Mouse (Mus musculus) mesoderm, embryonic 11.5 days (tissue): ENCODE data around the gene Pex26.

Source experiments
- DNase-seq: peaks from one replicate; pipeline ENCODE4 v3.0.0-alpha.2; 2012; ENCODE audit warnings: low read depth, low spot score

Gene Pex26

DNA sequence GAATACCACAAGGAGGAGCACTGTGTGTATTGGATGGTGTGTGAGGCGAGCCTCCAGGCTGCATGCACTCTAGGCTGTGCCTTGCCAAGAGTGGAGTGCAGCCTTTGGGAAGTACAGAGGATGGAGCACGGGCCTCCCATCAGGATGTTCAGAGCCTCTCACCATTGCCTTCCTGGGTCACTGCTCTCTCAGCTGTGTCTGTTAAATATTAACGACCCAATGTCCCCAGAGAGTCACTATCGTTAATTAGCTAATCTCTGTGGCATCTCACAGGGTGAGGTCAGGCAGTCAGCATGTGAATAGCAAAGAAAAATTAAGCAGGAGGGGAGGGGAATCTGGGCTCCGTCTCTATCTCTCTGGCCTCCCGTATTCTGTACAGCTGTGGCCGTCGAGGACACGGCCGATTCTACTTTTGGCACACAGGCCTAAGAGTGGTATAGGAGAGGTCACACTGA, 17.3 kb upstream of the Pex26 start:
- peak; percentile 64 for DNase-seq

- DNase-seq, result peak; percentile 54
These were observed 16.0 kb upstream of the Pex26 start for GRCm38 (mm10) chr6:121167381-121167975.

- DNase-seq, result no peak
These were observed 12.4 kb upstream of the Pex26 start for GRCm38 (mm10) chr6:121171102-121171501.

GRCm38 (mm10) chr6:121173471-121173870, 10.0 kb upstream of the Pex26 start:
- no peak for DNase-seq

- no peak for DNase-seq
These were observed 8.7 kb upstream of the Pex26 start for GRCm38 (mm10) chr6:121174761-121175160.

- no peak for DNase-seq
These were observed 7.3 kb upstream of the Pex26 start for GRCm38 (mm10) chr6:121176011-121176730.

DNA sequence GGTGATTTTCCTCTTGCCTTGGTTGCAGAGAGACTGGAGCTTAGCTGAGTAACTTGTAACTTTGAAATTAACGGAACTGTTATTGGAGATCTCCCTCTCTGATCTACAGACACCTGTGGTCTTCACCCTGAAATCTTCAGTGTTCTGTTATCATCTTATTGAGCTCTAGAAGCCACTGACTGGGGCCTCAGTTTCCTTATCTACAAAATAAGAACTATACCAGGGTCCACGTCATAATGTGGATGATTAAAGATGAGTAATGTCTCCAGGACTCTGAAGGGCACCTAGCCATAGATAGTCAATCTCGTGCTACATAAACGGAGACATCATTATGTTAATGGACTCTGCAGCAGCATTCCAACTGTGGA, 6.8 kb upstream of the Pex26 start:
- no peak for DNase-seq

DNA sequence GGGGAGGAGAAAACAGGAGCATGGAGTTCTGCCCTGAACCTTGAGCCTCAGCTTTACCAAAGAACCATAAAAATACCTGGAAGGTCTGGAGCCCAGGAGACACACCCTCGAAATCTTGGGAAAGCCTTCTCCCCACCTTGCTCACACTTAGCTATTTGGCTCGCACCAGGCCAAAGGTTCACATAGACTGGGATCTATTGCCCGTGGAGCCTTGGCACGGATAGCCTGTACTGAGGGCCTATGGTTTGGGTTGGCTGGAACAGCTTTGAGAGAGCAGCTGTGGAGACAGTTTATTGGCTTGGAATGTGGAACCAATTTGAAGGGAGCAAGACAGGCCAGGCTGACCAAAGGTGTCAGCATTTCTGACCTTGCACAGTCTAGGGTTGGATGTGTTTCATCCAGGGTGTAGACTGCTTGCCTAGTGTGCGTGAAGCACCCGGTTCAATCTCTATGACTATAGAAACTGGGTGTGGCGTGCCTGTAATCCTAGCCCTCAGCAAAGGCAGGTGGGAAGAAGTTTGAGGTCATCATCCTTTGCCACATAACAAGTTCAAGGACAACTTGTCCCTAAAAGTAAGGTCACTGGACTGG, 6.3 kb upstream of the Pex26 start:
- no peak for DNase-seq

GRCm38 (mm10) chr6:121178700-121179358, 4.6 kb upstream of the Pex26 start:
- DNase-seq, result peak; percentile 75

GRCm38 (mm10) chr6:121179846-121180245, 3.6 kb upstream of the Pex26 start:
- DNase-seq, result no peak

GRCm38 (mm10) chr6:121184198-121185140, 1.0 kb downstream of the Pex26 start:
- peak; percentile 58 for DNase-seq

GRCm38 (mm10) chr6:121185232-121185631, 1.8 kb downstream of the Pex26 start:
- no peak for DNase-seq

DNA sequence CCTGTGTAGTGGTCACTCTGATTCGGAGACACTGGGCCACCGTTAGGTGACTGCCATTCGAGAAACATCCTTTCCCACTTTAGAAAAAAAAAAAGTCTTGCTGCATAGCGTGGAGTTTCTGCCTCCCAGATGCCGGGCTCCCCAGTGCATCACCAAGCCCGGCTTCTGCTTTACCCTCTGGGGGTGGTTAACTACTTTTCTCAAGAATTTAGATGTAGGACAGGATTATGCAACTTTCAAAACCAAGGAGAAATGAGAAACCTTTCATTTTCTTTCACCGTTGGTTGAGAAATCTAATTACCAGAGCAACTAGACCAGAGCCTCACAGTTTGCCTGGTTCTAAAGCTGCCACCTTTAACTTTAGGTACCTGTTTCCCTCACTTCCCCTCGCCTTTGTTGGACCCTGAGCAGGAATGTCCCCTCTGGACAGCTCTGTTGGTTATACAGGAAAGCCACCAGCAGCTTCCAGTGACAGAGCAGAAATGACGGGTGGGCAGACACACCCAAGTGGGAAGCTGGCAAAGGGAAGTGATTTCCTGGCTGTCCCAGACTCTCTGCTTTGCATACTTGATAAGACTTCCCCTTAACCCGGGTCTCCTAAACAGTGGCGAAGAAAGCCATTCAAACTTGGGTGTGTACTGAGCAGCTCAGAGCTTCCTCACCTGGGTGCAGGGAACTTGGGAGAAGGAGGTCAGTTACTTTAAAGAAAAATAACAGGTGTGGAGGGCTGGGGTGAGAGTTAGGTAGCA, 8.0 kb downstream of the Pex26 start:
- no peak for DNase-seq

DNA sequence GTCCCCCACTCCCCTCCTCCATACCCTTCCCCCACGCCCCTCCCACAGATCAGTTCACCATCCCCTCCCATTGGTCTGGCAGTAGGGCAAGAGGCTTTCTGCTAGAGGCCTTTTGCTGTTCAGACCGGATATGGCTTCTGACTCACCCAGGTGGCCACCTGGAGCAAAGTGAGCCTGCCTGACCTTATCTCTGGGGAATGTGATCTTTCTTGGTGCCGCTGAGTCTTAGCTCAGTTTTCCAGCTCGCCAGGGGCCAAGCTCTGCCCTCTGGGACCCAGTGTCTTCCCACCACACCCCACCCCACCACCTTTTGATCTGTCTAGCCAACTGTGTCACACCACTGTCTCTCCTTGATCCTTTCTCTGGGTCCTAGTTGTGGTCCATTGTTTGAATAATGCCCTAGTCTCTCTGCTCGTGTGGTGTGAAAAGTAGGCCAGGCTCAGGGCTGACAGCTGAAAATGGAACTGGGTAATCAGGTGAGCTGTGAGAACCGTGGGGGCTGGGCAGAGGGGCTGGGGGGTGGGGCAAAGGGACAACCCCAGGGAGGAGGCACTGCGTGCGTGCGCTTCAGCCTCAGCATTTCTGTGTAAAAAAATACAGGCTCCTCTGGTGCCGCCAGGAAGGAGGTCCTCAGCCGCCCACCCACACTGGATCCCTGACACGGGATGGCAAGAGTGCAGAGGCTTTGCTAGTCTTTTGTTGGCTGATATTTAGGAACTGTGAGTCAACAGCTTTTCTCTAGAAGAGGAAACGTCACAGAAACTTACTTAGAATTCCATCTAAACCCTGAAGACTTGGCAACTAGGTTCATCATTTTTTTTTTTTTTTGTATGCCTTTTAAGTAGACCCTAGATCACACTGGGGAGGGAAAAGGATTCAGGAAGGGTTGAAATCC, 10.8 kb downstream of the Pex26 start:
- no peak for DNase-seq

DNA sequence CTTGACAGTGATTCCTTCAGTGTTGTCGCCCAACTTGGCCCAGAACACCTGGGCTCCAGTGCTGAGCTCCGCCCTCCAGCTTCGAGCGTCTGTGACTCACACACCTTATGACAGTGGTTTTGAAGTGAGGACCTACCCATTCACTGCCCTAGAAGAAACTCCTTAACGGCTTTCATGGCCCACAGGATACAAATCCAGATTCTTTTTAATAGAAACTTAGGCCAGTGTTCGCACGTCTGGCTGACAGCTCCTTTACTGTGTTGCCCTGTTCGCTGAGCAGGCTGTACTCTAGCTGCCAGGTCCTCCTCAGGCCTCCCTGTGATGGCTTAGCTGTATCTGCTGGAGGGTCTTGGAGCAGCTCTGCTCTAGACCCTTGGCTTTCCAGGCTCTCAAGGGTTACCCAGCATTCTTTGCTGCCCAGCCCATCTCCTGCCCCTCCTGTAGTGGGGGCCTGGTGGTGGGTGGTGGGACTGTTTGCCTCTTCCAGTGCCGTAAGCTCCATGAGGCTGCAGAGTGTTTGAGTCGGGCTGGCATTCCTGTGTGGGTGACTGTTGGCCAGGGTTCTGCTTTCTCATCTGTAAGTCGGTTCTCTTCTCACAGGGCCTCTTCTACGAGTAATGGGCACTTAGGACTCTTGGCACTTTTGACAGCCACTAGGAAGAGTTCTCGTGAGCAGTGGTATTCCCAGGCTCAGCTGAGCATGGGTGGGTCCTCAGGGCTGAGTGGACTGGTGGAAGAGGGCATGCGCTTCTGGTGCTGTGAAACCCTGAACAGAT, 11.7 kb downstream of the Pex26 start:
- DNase-seq, result no peak

- peak; percentile 47 for DNase-seq
These were observed 14.4 kb downstream of the Pex26 start for GRCm38 (mm10) chr6:121197807-121198365.

DNA sequence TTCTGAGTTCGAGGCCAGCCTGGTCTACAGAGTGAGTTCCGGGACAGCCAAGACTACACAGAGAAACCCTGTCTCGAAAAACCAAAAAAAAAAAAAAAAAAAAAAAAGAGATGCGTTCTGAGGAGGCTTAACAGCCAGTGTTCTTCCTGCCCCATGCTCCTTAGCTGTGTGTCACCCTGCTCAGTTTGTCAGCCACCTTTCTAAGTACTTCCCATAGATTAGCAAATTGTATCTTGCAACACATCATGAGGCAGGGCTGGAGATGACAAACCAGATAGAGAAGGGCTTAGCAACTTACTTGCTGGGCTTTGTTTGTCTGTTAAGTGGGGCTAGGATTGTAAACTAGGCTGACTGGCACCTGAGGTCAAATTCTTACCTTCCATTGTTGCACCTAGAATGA, 17.0 kb downstream of the Pex26 start:
- no peak for DNase-seq

DNA sequence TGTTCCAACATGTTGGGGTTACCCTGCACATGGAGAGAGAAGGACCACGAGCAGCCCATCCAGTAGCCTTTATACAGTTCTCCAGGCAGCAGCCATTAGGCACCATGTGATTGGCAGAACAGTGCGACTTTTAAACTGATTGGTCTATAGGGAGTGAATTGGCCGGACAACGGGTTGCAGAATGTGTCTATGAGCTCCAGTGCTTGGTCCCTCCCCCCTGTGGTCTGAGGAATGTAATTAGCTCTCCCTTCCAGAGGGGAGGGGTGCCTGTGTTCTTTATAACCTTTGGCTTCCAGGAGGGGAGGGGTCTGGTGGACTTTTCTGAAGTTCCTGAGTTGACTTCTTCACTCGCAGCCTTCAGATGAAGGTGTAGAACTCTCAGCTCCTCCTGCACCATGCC, 18.6 kb downstream of the Pex26 start:
- DNase-seq, result no peak

DNA sequence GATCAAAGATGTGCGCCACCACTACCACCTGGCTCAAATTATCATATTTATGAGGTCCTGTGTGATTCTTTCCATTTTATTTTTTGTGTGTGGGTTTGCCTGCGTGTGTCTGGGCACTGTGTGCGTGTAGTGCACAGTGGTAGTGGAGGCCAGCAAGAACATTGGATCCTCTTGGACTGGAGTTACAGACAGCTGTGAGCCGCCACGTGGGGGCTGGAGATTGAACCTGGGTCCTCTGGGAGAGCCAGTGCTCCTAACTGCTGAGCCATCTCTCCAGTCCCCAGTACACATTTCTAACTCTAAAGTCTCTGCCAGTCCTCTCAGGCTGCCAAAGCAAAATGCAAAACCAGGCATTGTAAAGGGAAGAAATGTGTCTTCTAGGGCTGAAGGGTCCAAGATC, 23.0 kb downstream of the Pex26 start:
- DNase-seq, result no peak
